Mouse (Mus musculus): ENCODE data around the gene Olfr633. TPM values are rescaled to one million over a fixed set of nuclear protein-coding genes. Genes with fewer than 3 reads are reported as not detected.
"Not testable (repeated sequence)": the region's sequence is repeated elsewhere in the genome, so short reads cannot be mapped to it uniquely, and the experiment has no call there.

Olfr633 gene
- not detected in 3 replicates for total RNA-seq (2017)

GRCm38 (mm10) chr7:103944137-103944536 lies at the start of gene Olfr633:
Gene Olfr633 (plus strand): TSS chr7:103944437.
- no peak for ATAC-seq (replicated peaks; ENCODE audit: insufficient number of reproducible peaks, low FRiP score, low TSS enrichment, poor library complexity, severe bottlenecking)

GRCm38 (mm10) chr7:103903187-103903586 lies 41.0 kb upstream of the Olfr633 start, which contains the start of gene Olfr65:
Gene Olfr65 (plus strand): TSS chr7:103903487.
- ATAC-seq (replicated peaks; ENCODE audit: insufficient number of reproducible peaks, low FRiP score, low TSS enrichment, poor library complexity, severe bottlenecking) = no peak

GRCm38 (mm10) chr7:103910047-103910446 lies 34.2 kb upstream of the Olfr633 start:
- no peak for ATAC-seq (replicated peaks; ENCODE audit: insufficient number of reproducible peaks, low FRiP score, low TSS enrichment, poor library complexity, severe bottlenecking)

GRCm38 (mm10) chr7:103912969-103913511 lies 31.2 kb upstream of the Olfr633 start:
- ATAC-seq (replicated peaks; ENCODE audit: insufficient number of reproducible peaks, low FRiP score, low TSS enrichment, poor library complexity, severe bottlenecking) = no peak

GRCm38 (mm10) chr7:103915338-103915737 lies 28.9 kb upstream of the Olfr633 start:
- no peak for ATAC-seq (replicated peaks; ENCODE audit: insufficient number of reproducible peaks, low FRiP score, low TSS enrichment, poor library complexity, severe bottlenecking)

GRCm38 (mm10) chr7:103928525-103928924 lies 15.7 kb upstream of the Olfr633 start, which contains the start of gene Olfr631:
Gene Olfr631 (plus strand): TSS chr7:103928825.
- ATAC-seq (replicated peaks; ENCODE audit: insufficient number of reproducible peaks, low FRiP score, low TSS enrichment, poor library complexity, severe bottlenecking) = no peak

GRCm38 (mm10) chr7:103934264-103934663 lies 10.0 kb upstream of the Olfr633 start, which contains the start of gene Olfr632:
Gene Olfr632 (plus strand): TSS chr7:103934347.
- ATAC-seq (replicated peaks; ENCODE audit: insufficient number of reproducible peaks, low FRiP score, low TSS enrichment, poor library complexity, severe bottlenecking) = no peak

- peak; percentile 66; the same call in 1 of the 2 replicates for ATAC-seq (replicated peaks; ENCODE audit: insufficient number of reproducible peaks, low FRiP score, low TSS enrichment, poor library complexity, severe bottlenecking)
These were observed 1.5 kb upstream of the Olfr633 start for GRCm38 (mm10) chr7:103942730-103943129.

- not testable (repeated sequence) for ATAC-seq (replicated peaks; ENCODE audit: insufficient number of reproducible peaks, low FRiP score, low TSS enrichment, poor library complexity, severe bottlenecking)
These were observed 22.6 kb downstream of the Olfr633 start for GRCm38 (mm10) chr7:103966873-103967272.

GRCm38 (mm10) chr7:103970852-103971251 lies 26.6 kb downstream of the Olfr633 start, which contains the start of gene Olfr635:
Gene Olfr635 (plus strand): TSS chr7:103971152.
- no peak for ATAC-seq (replicated peaks; ENCODE audit: insufficient number of reproducible peaks, low FRiP score, low TSS enrichment, poor library complexity, severe bottlenecking)

- no peak for ATAC-seq (replicated peaks; ENCODE audit: insufficient number of reproducible peaks, low FRiP score, low TSS enrichment, poor library complexity, severe bottlenecking)
These were observed 27.5 kb downstream of the Olfr633 start for GRCm38 (mm10) chr7:103971782-103972181.

GRCm38 (mm10) chr7:103998446-103998845 lies 54.2 kb downstream of the Olfr633 start, which contains the start of gene Olfr638:
Gene Olfr638 (plus strand): TSS chr7:103998746.
- ATAC-seq (replicated peaks; ENCODE audit: insufficient number of reproducible peaks, low FRiP score, low TSS enrichment, poor library complexity, severe bottlenecking) = no peak

Other genes with a start within 250 kb of the Olfr633 start
- not detected in 3 replicates for gene Olfr243, start 229.8 kb upstream of the Olfr633 start, total RNA-seq (2017)
- not detected in 3 replicates for gene Olfr628, start 214.1 kb upstream of the Olfr633 start, total RNA-seq (2017)
- gene Olfr629, start 199.5 kb upstream of the Olfr633 start, total RNA-seq (2017) = 0.39 TPM in 1 of 3 replicates, not detected in the others
- gene Olfr630, start 187.1 kb upstream of the Olfr633 start, total RNA-seq (2017) = not detected in 3 replicates
- not detected in 3 replicates for gene Olfr69, start 172.8 kb upstream of the Olfr633 start, total RNA-seq (2017)
- not detected in 3 replicates for gene Olfr68, start 164.7 kb upstream of the Olfr633 start, total RNA-seq (2017)
- gene Olfr67, start 152.6 kb upstream of the Olfr633 start, total RNA-seq (2017) = not detected in 3 replicates
- gene Hbb-bt, start 130.4 kb upstream of the Olfr633 start, total RNA-seq (2017) = 142 to 1,259 TPM (median 1,026 TPM) in 3 replicates
- gene Hbb-bs, start 116.3 kb upstream of the Olfr633 start, total RNA-seq (2017) = 710 to 7,610 TPM (median 7,195 TPM) in 3 replicates
- not detected in 3 replicates for gene Hbb-bh2, start 103.9 kb upstream of the Olfr633 start, total RNA-seq (2017)
- not detected in 3 replicates for gene Hbb-bh1, start 101.3 kb upstream of the Olfr633 start, total RNA-seq (2017)
- gene Hbb-y, start 91.2 kb upstream of the Olfr633 start, total RNA-seq (2017) = not detected in 3 replicates
- gene Olfr66, start 58.2 kb upstream of the Olfr633 start, total RNA-seq (2017) = not detected in 3 replicates
- gene Olfr64, start 50.0 kb upstream of the Olfr633 start, total RNA-seq (2017) = not detected in 3 replicates
- gene Olfr65, start 41.0 kb upstream of the Olfr633 start, total RNA-seq (2017) = not detected in 3 replicates
- gene Olfr631, start 15.6 kb upstream of the Olfr633 start, total RNA-seq (2017) = not detected in 3 replicates
- not detected in 3 replicates for gene Olfr632, start 10.1 kb upstream of the Olfr633 start, total RNA-seq (2017)
- gene Olfr635, start 26.7 kb downstream of the Olfr633 start, total RNA-seq (2017) = 0.11 TPM in 1 of 3 replicates, not detected in the others
- not detected in 3 replicates for gene Olfr638, start 54.3 kb downstream of the Olfr633 start, total RNA-seq (2017)
- not detected in 3 replicates for gene Olfr639, start 72.9 kb downstream of the Olfr633 start, total RNA-seq (2017)
- gene Olfr640, start 81.1 kb downstream of the Olfr633 start, total RNA-seq (2017) = not detected in 3 replicates
- gene Olfr641, start 91.0 kb downstream of the Olfr633 start, total RNA-seq (2017) = not detected in 3 replicates
- not detected in 3 replicates for gene Olfr642, start 108.2 kb downstream of the Olfr633 start, total RNA-seq (2017)
- gene 4930516K23Rik, start 117.0 kb downstream of the Olfr633 start, total RNA-seq (2017) = not detected in 3 replicates
- gene Olfr644, start 127.4 kb downstream of the Olfr633 start, total RNA-seq (2017) = not detected in 3 replicates
- not detected in 3 replicates for gene Olfr645, start 141.0 kb downstream of the Olfr633 start, total RNA-seq (2017)
- not detected in 3 replicates for gene Olfr646, start 160.4 kb downstream of the Olfr633 start, total RNA-seq (2017)
- not detected in 3 replicates for gene Ubqln5, start 185.4 kb downstream of the Olfr633 start, total RNA-seq (2017)
- not detected in 3 replicates for gene Olfr643, start 193.0 kb downstream of the Olfr633 start, total RNA-seq (2017)
- gene Ubqln3, start 198.8 kb downstream of the Olfr633 start, total RNA-seq (2017) = 0.21 TPM in 1 of 3 replicates, not detected in the others
- gene Ubqlnl, start 206.1 kb downstream of the Olfr633 start, total RNA-seq (2017) = not detected in 3 replicates
- not detected in 3 replicates for gene Olfm5, start 220.4 kb downstream of the Olfr633 start, total RNA-seq (2017)
- not detected in 3 replicates for gene Olfr648, start 239.0 kb downstream of the Olfr633 start, total RNA-seq (2017)

Measured in monocyte, adult 5-6 weeks (primary cell).